In genomic region chr12:35702674-35703073, GRCm38 (mm10) we compare ENCODE assay signal across 16 mouse cellular contexts.
"Had no signal": no experiment of that assay in that cellular context is flagged by ENCODE, and none has a peak within 500 bp of the region (broad histone marks: within the 10 kb centered on the region; RNA-seq: fewer than 3 reads in every experiment).

No protein-coding gene starts in this region.

- H3K4me2 ChIP-seq: limb, embryonic 13.5 days; liver, embryonic 11.5 days; liver, embryonic 15.5 days; midbrain, embryonic 11.5 days; midbrain, embryonic 15.5 days; neural tube, embryonic 13.5 days had no signal

- ATAC-seq: midbrain, embryonic 15.5 days had no signal

- H3K4me1 ChIP-seq: limb, embryonic 13.5 days; liver, embryonic 15.5 days; midbrain, embryonic 15.5 days; neural tube, embryonic 13.5 days had no signal

- H3K9me3 ChIP-seq: limb, embryonic 13.5 days; liver, embryonic 15.5 days; megakaryocyte, embryonic 14.5 days; midbrain, embryonic 15.5 days; neural tube, embryonic 13.5 days had no signal

- DNase-seq: kidney, adult 11 months; kidney, adult 9 months; kidney, postnatal 10 days; retina, postnatal 1 day; right cerebral cortex, postnatal 4 days; spleen, adult 18-20 months; thymus, adult 18-20 months; thymus, postnatal 14 days had no signal

- H3K36me3 ChIP-seq: limb, embryonic 13.5 days; liver, embryonic 15.5 days; midbrain, embryonic 15.5 days; neural tube, embryonic 13.5 days had no signal

- H3K27ac ChIP-seq: limb, embryonic 13.5 days; liver, embryonic 15.5 days; macrophage; midbrain, embryonic 15.5 days; neural tube, embryonic 13.5 days had no signal

- H3K4me3 ChIP-seq: limb, embryonic 13.5 days; liver, embryonic 15.5 days; megakaryocyte, embryonic 14.5 days; midbrain, embryonic 15.5 days; neural tube, embryonic 13.5 days had no signal

- H3K9ac ChIP-seq: limb, embryonic 13.5 days; liver, embryonic 15.5 days; midbrain, embryonic 15.5 days; neural tube, embryonic 13.5 days had no signal

- H3K27me3 ChIP-seq: limb, embryonic 13.5 days; liver, embryonic 15.5 days; megakaryocyte, embryonic 14.5 days; midbrain, embryonic 15.5 days; neural tube, embryonic 13.5 days had no signal
